Mouse (Mus musculus): ENCODE results near the gene A930018P22Rik. TPM values are rescaled to one million over a fixed set of nuclear protein-coding genes. Genes with fewer than 3 reads are reported as not detected.
A peak's percentile ranks its signal among the peaks of the same experiment; 100 is the strongest.
"Not testable (repeated sequence)": the region's sequence is repeated elsewhere in the genome, so short reads cannot be mapped to it uniquely, and the experiment has no call there.

A930018P22Rik gene
- polyA plus RNA-seq, 1 experiment from 2014 or later: not detected

GRCm38 (mm10) chr2:104111170-104111797 lies 11.3 kb upstream of the A930018P22Rik start:
- no CpG with 5 or more reads among the region's 1 CpGs for whole genome bisulfite sequencing
- not testable (repeated sequence) for ATAC-seq

GRCm38 (mm10) chr2:104113563-104113962 lies 9.0 kb upstream of the A930018P22Rik start:
- not testable (repeated sequence) for H3K4me3 ChIP-seq (ENCODE audit: low read depth, low read length); H3K27ac ChIP-seq (ENCODE audit: low read length); H3K36me3 ChIP-seq (ENCODE audit: control insufficient read depth, insufficient read depth, low read length); H3K4me2 ChIP-seq (ENCODE audit: low read length); H3K27me3 ChIP-seq (ENCODE audit: control insufficient read depth, insufficient read depth, low read depth, low read length); H3K9me3 ChIP-seq (replicated peaks; ENCODE audit: control insufficient read depth, low read length, poor library complexity, severe bottlenecking); H3K4me1 ChIP-seq (ENCODE audit: control insufficient read depth, insufficient read depth, low read length); H3K9ac ChIP-seq (ENCODE audit: low read depth, low read length); ATAC-seq

More at GRCm38 (mm10) chr2:104111170-104111797, 11.3 kb upstream of the A930018P22Rik start:
- H3K27me3 ChIP-seq (ENCODE audit: control insufficient read depth, insufficient read depth, low read depth, low read length); H3K4me1 ChIP-seq (ENCODE audit: control insufficient read depth, insufficient read depth, low read length); H3K9ac ChIP-seq (ENCODE audit: low read depth, low read length); H3K4me3 ChIP-seq (ENCODE audit: low read depth, low read length); H3K36me3 ChIP-seq (ENCODE audit: control insufficient read depth, insufficient read depth, low read length); H3K27ac ChIP-seq (ENCODE audit: low read length); H3K9me3 ChIP-seq (replicated peaks; ENCODE audit: control insufficient read depth, low read length, poor library complexity, severe bottlenecking); H3K4me2 ChIP-seq (ENCODE audit: low read length): not testable (repeated sequence)

DNA sequence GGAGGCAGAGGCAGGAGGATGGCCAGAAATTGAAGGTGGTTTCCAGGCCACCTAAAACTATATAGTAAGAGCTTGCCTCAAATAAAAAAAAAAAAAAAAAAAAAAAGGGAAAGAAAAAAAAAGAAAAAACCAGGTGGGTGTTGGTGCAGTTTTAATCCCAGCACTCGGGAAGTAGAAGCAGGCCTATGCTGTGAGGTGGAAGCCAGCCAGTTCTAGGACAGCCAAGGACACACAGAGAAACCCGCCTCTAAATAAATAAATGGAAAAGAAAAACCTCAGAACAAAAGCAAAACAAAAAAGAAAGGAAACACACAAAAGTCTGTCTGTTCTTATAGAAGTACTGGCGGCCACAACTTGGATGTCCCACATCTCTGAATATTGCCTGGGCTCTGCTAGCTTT lies 7.7 kb upstream of the A930018P22Rik start:
- WGBS: 80% methylated on average over 3 of the region's 3 CpGs
- no peak overlapping the region for H3K4me2 ChIP-seq (ENCODE audit: low read length)
- no peak for ATAC-seq
- no peaks in the 10 kb centered on the region for H3K9me3 ChIP-seq (replicated peaks; ENCODE audit: control insufficient read depth, low read length, poor library complexity, severe bottlenecking)
- no peaks in the 10 kb centered on the region for H3K4me1 ChIP-seq (ENCODE audit: control insufficient read depth, insufficient read depth, low read length)
- H3K27me3 ChIP-seq (ENCODE audit: control insufficient read depth, insufficient read depth, low read depth, low read length): no peaks in the 10 kb centered on the region
- no peak overlapping the region for H3K4me3 ChIP-seq (ENCODE audit: low read depth, low read length)
- H3K36me3 ChIP-seq (ENCODE audit: control insufficient read depth, insufficient read depth, low read length): no peaks in the 10 kb centered on the region
- no peak overlapping the region for H3K27ac ChIP-seq (ENCODE audit: low read length)
- no peak overlapping the region for H3K9ac ChIP-seq (ENCODE audit: low read depth, low read length)

GRCm38 (mm10) chr2:104117173-104117572 lies 5.4 kb upstream of the A930018P22Rik start:
- H3K9me3 ChIP-seq (replicated peaks; ENCODE audit: control insufficient read depth, low read length, poor library complexity, severe bottlenecking); H3K27me3 ChIP-seq (ENCODE audit: control insufficient read depth, insufficient read depth, low read depth, low read length); H3K4me3 ChIP-seq (ENCODE audit: low read depth, low read length); H3K9ac ChIP-seq (ENCODE audit: low read depth, low read length); H3K36me3 ChIP-seq (ENCODE audit: control insufficient read depth, insufficient read depth, low read length); ATAC-seq; H3K4me1 ChIP-seq (ENCODE audit: control insufficient read depth, insufficient read depth, low read length); H3K27ac ChIP-seq (ENCODE audit: low read length); H3K4me2 ChIP-seq (ENCODE audit: low read length): not testable (repeated sequence)

GRCm38 (mm10) chr2:104119097-104119496 lies 3.5 kb upstream of the A930018P22Rik start:
- Histone ChIP-seq H3K4me1 (ENCODE audit: control insufficient read depth, insufficient read depth, low read length) (peaks cover 4% of the 10 kb centered on the region; the same call in 1 of the 2 replicates), H3K27ac (ENCODE audit: low read length) (no peak overlapping the region), H3K9me3 (replicated peaks; ENCODE audit: control insufficient read depth, low read length, poor library complexity, severe bottlenecking) (no peaks in the 10 kb centered on the region), H3K4me2 (ENCODE audit: low read length) (no peak overlapping the region), H3K27me3 (ENCODE audit: control insufficient read depth, insufficient read depth, low read depth, low read length) (peaks cover 2% of the 10 kb centered on the region; the same call in 1 of the 2 replicates), H3K4me3 (ENCODE audit: low read depth, low read length) (no peak overlapping the region), H3K9ac (ENCODE audit: low read depth, low read length) (no peak overlapping the region), H3K36me3 (ENCODE audit: control insufficient read depth, insufficient read depth, low read length) (no peaks in the 10 kb centered on the region)
- no peak for ATAC-seq
- WGBS: 77% methylated on average over 1 of the region's 1 CpGs

- Histone ChIP-seq H3K9me3 (replicated peaks; ENCODE audit: control insufficient read depth, low read length, poor library complexity, severe bottlenecking) (no peaks in the 10 kb centered on the region), H3K4me1 (ENCODE audit: control insufficient read depth, insufficient read depth, low read length) (peaks cover 4% of the 10 kb centered on the region; the same call in 1 of the 2 replicates), H3K4me2 (ENCODE audit: low read length) (no peak overlapping the region), H3K27ac (ENCODE audit: low read length) (no peak overlapping the region), H3K27me3 (ENCODE audit: control insufficient read depth, insufficient read depth, low read depth, low read length) (peaks cover 7% of the 10 kb centered on the region; the same call in 1 of the 2 replicates), H3K4me3 (ENCODE audit: low read depth, low read length) (no peak overlapping the region), H3K36me3 (ENCODE audit: control insufficient read depth, insufficient read depth, low read length) (no peaks in the 10 kb centered on the region), H3K9ac (ENCODE audit: low read depth, low read length) (no peak overlapping the region)
- no peak for ATAC-seq
- WGBS: 67% methylated on average over 6 of the region's 6 CpGs
Observed at GRCm38 (mm10) chr2:104120312-104120711, 2.3 kb upstream of the A930018P22Rik start.

DNA sequence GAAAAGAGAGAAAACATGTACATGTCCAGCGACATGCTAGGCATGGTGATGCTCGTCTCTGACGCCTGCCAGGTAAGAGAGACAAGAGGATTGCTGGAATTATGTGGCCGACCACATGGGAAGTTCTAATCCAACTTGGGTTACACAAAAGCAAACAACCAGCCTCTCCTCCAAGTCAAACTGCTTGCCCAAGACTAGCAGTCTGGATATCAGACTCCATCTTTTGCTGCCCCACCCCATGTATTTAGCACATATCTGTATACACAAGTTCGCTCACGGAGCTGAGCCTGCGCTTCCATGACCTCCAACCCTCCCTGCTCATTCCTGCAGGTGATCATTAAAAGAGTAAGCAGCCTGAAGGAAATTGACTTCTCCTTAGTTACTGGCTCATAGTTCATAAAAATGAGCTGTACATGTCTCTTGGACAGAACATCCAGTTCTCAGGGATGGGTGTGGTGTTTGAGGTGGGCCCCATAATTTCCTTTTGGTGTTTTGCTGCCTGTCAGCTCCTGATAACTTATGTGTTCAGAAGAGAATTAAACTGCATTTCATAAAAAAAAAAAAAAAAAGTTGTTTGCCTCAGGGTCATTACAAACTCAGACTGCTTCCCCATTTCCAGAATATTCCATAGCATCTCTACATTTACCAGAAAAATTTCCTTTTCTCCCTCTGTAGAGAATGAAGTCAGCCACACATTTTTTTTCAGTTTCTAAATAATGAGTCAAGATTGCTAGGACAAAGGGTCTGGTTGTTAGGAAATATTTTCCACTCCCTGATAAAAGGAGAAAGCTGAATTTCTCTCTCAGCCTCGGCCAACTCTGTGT lies 676 bp upstream of the A930018P22Rik start:
- peaks cover 4% of the 10 kb centered on the region; the same call in 1 of the 2 replicates for H3K4me1 ChIP-seq (ENCODE audit: control insufficient read depth, insufficient read depth, low read length)
- H3K27ac ChIP-seq (ENCODE audit: low read length): peak overlapping the region; percentile 62
- H3K27me3 ChIP-seq (ENCODE audit: control insufficient read depth, insufficient read depth, low read depth, low read length): peaks cover 7% of the 10 kb centered on the region; the same call in 1 of the 2 replicates
- H3K9me3 ChIP-seq (replicated peaks; ENCODE audit: control insufficient read depth, low read length, poor library complexity, severe bottlenecking): no peaks in the 10 kb centered on the region
- H3K4me3 ChIP-seq (ENCODE audit: low read depth, low read length): peak overlapping the region; percentile 71
- no peaks in the 10 kb centered on the region for H3K36me3 ChIP-seq (ENCODE audit: control insufficient read depth, insufficient read depth, low read length)
- H3K4me2 ChIP-seq (ENCODE audit: low read length): peak overlapping the region; percentile 79
- peak overlapping the region; percentile 76; the same call in 1 of the 2 replicates for H3K9ac ChIP-seq (ENCODE audit: low read depth, low read length)
- no peak for ATAC-seq
- 84% methylated on average over 8 of the region's 8 CpGs for WGBS

- 53% methylated on average over 3 of the region's 3 CpGs for WGBS
Observed at GRCm38 (mm10) chr2:104123540-104123939, 971 bp downstream of the A930018P22Rik start.

GRCm38 (mm10) chr2:104124071-104124470 lies 1.5 kb downstream of the A930018P22Rik start:
- peaks cover 4% of the 10 kb centered on the region; the same call in 1 of the 2 replicates for H3K4me1 ChIP-seq (ENCODE audit: control insufficient read depth, insufficient read depth, low read length)
- H3K27ac ChIP-seq (ENCODE audit: low read length): no peak overlapping the region
- no peaks in the 10 kb centered on the region for H3K36me3 ChIP-seq (ENCODE audit: control insufficient read depth, insufficient read depth, low read length)
- no peak overlapping the region for H3K4me3 ChIP-seq (ENCODE audit: low read depth, low read length)
- no peak overlapping the region for H3K4me2 ChIP-seq (ENCODE audit: low read length)
- ATAC-seq: no peak
- H3K9me3 ChIP-seq (replicated peaks; ENCODE audit: control insufficient read depth, low read length, poor library complexity, severe bottlenecking): no peaks in the 10 kb centered on the region
- WGBS: 77% methylated on average over 5 of the region's 5 CpGs
- H3K27me3 ChIP-seq (ENCODE audit: control insufficient read depth, insufficient read depth, low read depth, low read length): peaks cover 7% of the 10 kb centered on the region; the same call in 1 of the 2 replicates
- H3K9ac ChIP-seq (ENCODE audit: low read depth, low read length): no peak overlapping the region

More at GRCm38 (mm10) chr2:104123540-104123939, 971 bp downstream of the A930018P22Rik start:
- Histone ChIP-seq H3K9ac (ENCODE audit: low read depth, low read length) (no peak overlapping the region; the same call in 1 of the 2 replicates), H3K27ac (ENCODE audit: low read length) (no peak overlapping the region), H3K4me2 (ENCODE audit: low read length) (peak overlapping the region; percentile 79), H3K4me1 (ENCODE audit: control insufficient read depth, insufficient read depth, low read length) (peaks cover 4% of the 10 kb centered on the region; the same call in 1 of the 2 replicates), H3K36me3 (ENCODE audit: control insufficient read depth, insufficient read depth, low read length) (no peaks in the 10 kb centered on the region), H3K9me3 (replicated peaks; ENCODE audit: control insufficient read depth, low read length, poor library complexity, severe bottlenecking) (no peaks in the 10 kb centered on the region), H3K27me3 (ENCODE audit: control insufficient read depth, insufficient read depth, low read depth, low read length) (peaks cover 7% of the 10 kb centered on the region; the same call in 1 of the 2 replicates), H3K4me3 (ENCODE audit: low read depth, low read length) (peak overlapping the region; percentile 71)
- ATAC-seq: 0 out of 2 replicates have a peak, but pooled peaks have one; percentile 1
